Mouse (Mus musculus): ENCODE measurements at regions not wholly inside any gene's neighbourhood (a gene's known extent, or its start where the extent isn't known, plus 50 kb on each side); places are given as distances from the start of the nearest gene placed in this dataset.

DNA sequence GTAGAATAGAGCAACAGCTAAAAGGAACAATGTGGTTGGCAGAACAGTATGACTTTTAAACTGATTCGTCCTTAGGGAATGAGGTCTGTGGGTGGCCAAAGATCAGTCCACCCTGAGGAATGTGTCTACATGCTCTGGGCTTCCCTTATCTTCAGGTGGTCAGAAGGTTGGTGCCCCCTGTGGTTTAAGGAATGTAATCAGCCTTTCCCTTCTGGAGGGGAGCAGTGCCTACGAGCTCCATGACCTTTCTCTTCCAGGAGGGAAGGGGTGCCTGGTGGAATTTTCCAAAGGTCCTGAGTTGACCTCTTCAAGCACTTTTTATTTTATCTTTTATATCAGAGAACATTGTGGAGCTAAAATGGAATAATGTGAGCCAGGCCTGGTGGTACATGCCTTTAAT is 91.9 kb upstream of the Tcerg1l start:
- TF ChIP-seq CTCF (IDR thresholded peaks at IDR 0.05; ENCODE audit: extremely low read depth, insufficient read depth, low read length) (no peak), POLR2A (IDR thresholded peaks at IDR 0.05; ENCODE audit: extremely low read depth, insufficient read depth, low read length) (no peak)
